Mouse (Mus musculus) urinary bladder, postnatal 25 days (tissue): ENCODE measurements at regions not wholly inside any gene's neighbourhood (a gene's known extent, or its start where the extent isn't known, plus 50 kb on each side); places are given as distances from the start of the nearest gene placed in this dataset.

Source experiments
- DNase-seq: peaks from one replicate; pipeline ENCODE4 v3.0.0; 2022; ENCODE audit warnings: low spot score

DNA sequence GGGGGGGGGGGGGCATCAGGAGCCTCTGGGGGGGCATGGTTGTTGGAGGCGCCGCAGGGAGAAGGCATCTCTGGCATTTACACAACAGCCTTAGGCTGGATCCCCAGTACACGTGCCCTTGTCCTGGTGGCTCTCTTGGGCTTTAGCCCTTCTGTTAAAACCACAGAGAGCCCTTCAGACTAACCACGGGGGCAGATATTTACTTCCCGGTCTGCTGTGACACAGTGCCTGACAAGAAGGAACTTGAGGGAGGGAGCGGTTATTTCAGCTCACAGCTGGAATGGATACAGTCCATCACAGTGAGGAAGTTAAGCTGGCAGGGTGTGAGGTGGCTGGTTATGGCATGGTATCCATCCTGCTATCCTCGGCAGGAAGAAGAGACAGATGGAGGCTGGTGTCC, 71.0 kb upstream of the Gm11733 start:
- no peak for DNase-seq

DNA sequence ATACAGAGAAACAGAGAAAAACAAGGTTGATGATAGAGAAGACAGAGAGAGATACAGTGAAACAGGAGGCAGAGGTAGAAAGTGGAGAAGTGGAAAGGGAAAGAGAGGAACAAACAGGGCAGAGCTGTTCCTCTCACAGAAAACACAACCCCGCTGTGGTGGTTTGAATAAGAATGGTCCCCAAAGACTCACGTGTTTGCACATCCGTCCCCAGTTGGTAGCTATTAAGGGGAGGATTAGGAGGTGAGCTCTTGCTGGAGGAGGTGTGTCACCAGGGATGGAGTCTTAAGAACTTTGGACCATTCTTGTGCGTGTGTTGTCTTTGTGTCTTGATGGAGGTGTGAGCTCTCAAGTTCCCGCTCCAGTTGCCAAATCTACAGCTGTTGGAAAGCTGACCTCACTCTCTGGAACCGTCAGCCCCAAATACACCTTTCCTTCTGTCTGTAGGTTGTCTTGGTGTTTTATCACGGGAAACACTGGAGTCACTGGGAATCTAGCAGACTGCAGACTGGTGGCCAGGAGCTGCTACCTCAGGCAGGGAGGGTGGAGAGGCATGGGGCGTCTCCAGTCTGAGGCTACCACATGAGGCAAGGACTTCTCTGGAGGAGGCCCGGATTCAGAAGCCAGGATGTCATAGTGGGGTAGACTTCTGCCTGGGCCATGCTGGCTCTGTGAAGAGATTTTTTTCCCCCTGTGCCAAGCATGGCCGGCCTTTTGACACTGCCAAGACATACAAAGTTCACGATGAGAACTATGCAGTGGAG, 70.0 kb upstream of the Gm11733 start:
- no peak for DNase-seq

DNA sequence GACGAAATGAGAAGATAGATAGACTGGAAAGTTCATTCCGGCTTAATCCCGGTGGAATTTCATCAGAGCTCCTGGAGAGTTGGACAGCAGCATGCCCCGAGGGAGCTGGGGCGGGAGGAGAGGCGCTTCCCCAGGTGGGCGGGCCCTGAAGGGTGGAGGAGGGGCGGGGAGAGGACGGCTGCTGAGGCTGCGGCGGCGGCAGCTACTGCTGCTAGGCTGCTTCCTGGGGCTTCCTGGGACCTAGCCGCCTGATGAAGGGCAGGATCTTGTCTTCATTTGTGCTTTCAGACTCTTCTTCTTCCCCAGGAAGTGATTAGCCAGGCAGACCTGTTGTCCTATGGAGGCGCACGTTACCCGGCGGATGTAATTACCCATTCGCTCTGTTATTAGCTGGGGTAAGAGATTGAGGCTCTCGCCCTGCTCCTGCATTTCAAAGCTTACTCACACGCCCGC, 69.3 kb upstream of the Gm11733 start:
- peak; percentile 55 for DNase-seq

DNA sequence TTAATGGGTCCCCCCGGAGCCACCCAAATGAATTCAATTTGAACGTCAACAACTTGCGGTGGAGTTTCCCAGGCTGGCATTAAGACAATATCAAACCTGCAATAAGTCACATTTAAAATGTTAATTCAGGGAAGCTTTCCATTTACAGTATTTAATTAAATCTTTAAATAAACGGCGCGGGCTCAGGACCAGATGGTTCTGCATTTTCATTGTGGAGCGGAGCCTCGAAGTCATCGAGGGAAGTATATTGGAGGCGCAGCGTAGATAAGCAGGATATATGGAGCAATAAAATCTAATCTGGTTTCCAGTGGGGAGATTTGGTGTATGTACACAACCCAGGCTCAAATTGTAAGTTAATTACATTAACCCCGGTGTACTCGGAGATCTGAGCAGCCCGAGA, 68.7 kb upstream of the Gm11733 start:
- no peak for DNase-seq

DNA sequence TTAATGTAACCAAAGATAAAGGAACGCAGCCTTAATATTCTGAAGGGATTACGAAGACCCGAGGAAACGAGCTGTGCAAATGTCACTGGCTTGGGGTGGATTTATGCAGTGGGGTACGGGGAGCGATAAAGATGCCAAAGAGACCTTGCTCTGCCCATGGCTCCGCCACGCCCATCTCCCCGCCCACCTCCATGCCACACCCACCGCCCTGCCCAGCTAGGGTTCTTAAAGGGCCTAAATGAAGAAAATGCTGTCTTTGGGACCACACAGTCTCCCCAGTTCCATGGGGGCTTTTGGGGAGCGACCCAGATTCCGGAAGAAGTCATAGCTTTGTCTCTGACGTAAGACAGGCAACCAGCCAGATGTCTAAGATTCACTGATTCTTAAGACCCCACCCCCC, 68.2 kb upstream of the Gm11733 start:
- DNase-seq: peak; percentile 18

DNA sequence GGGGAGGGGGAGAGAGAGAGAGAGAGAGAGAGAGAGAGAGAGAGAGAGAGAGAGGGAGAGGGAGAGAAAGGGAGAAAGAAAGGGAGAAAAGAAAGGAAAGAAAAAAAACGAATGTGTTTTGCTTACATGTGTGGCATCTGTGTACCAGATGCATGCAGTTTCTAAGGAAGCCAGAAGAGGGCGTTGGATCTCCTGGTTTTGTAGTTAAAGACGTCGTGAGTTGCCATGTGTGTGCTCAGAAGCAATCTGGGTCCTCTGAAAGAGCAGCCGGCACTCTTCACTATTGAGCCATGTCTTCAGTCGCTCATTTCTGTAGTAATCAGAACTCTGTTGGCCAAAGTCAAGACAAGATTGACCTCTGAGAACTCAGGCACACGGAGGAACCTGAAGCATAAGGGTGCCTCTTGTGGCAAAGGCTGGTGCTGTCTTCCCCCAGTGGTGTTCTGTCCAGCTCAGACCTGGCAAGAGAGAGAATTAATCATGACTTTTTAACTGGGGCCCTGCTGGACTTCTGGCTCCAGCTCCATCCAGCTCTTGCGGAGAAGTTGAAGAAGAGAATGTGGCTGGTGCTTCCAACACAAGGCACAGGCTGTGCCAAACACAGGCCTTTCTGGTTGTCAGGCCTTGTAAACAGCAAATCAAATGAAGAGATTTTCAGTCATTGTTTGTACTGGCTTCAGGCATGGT, 67.0 kb upstream of the Gm11733 start:
- no peak for DNase-seq

DNA sequence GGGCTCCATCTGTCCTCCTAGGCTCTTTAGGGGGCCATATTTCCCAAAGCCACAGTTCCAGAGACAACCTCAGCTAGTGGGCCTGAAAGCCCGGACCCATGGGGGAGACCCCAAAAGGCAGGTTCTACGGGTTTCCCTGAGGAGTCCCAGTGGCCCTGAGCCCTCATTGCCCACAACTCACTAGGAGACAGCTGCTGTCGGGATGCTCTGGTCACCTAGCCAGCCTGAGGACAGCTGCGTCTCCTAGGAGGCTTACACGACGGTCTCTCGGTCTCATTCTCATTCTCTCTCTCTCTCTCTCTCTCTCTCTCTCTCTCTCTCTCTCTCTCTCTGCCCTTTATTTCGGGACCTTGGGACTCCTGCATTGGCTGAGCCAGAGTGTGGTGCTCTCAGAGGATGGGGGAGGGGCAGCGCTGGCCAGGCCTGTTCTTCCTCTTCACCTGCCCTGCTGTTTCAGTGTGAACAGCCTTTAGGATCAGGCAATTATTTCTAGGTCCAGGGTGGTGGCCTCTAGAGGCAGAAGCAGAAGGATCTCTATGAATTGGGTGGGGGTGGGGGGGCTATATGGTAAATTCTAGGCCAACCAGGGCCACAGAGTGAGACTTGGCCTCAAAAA, 66.1 kb upstream of the Gm11733 start:
- no peak for DNase-seq

DNA sequence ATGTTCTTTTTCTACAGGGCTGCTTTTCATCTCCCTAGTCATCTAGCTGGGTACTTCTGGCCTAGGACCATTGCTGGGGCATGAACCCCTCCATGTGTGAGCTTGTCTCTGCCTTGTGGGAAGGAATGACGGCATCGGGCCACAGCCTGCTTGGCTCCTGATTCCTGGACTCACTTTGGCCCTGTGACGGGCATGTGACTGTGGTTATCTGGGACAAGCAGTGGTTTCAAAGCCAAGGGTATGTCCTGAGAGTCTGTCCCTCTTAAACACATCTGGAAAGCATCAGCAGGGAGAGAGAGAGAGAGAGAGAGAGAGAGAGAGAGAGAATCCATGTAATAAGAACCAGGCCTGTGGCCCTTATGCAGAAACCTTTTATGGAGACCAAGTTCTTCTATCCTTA, 65.2 kb upstream of the Gm11733 start:
- DNase-seq: no peak

DNA sequence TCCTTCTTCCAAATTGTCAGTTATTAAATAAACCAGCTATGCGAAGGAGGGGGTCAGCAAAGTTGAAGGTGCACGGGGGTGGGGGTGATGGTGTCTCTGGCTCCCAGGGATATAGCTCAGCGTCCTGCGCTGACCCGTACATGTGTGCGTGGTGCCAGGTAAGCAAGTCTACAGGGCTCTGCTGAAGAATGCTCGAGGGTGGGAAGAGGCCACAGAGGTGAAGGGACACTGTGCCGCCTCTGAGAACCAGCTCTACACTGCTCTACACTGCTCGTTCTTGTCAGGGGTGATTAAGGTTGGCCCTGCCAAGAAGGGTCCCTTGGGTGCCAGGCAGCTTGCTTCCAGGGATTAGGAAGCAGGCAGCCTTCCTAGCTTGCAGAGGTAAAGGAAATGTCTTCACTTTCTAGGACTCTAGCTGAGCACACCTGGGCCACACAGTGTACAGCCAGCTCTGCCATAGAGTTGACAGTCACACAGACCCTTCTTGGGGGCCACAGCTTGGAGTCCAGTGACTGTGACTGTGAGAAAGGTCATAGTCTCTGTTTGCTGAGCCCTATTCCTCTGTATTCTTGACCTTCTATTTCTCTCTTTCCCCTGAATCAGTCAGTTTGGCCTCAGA, 64.7 kb upstream of the Gm11733 start:
- no peak for DNase-seq

DNA sequence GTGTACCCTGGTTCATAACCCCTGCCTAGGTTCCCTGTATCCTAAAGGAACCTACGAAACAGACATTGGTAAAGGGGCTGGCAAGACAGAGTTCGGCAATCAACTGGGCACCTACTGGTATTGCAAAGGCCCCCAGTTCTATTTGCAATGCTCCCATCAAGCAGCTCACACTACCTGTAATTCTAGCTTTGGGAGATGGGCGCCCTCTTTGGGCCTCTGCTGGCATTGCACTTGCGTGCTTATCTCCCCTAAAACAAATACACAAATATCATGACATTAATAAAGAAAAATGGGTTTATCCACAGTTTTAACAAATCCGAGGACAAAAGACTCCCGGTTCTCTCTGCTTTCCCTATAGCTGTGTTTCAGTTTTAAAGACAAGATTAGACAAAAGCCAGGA, 61.5 kb upstream of the Gm11733 start:
- DNase-seq: no peak

DNA sequence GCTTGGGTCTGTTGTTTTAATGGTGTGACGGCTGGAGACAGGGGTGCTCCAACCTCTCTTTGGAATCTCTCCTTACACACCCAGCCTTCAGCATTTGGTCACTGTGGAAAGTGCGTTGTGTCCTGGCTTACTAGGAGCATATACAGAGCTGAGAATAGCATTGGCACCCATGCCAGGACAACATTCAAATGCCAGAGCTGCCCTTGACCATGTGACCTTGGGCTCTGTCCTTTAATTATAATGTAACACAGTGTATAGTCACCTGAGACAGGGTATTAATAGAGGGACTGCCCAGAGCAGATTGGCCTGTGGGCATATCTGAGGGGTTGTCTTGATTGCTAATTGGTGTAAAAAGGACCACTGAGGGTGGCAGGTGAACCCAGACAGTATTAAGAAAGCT, 60.7 kb upstream of the Gm11733 start:
- DNase-seq: no peak

DNA sequence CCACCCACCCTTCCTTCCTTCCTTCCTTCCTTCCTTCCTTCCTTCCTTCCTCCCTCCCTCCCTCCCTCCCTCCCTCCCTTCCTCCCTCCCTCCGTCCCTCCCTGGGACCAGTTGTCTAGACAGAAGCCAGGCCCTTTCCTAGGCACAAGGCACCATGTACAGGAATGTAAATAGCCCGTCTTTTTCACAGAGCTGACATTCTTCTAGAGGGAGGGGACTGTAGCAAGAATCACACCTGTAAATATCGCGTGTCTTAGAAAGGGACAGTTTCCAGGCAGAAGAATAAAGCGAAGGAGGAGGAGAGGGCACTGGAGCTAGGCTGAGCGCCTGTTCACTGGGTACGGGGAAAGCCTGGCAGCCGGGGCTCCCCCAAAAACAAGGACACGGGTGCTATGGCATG, 58.7 kb upstream of the Gm11733 start:
- DNase-seq: no peak

DNA sequence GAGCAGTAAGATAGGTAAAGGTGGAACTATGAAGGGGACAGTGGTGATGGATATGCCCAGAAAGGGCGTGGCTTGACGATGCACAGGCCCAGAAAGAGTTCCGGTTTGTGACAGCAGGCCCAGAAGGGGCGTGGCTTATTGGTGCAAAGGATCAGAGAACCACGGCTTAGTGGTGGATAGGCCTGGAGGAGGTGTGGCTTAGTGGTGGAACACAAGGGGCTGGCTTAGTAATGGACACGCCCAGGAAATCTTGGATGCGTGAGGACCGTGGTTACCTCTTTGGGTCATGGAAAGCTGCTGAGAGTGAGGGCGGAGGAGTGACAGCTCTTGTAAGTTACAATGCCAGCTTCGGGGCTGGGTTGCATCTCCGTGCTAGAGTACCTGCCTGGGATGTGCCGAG, 58.2 kb upstream of the Gm11733 start:
- DNase-seq: no peak

DNA sequence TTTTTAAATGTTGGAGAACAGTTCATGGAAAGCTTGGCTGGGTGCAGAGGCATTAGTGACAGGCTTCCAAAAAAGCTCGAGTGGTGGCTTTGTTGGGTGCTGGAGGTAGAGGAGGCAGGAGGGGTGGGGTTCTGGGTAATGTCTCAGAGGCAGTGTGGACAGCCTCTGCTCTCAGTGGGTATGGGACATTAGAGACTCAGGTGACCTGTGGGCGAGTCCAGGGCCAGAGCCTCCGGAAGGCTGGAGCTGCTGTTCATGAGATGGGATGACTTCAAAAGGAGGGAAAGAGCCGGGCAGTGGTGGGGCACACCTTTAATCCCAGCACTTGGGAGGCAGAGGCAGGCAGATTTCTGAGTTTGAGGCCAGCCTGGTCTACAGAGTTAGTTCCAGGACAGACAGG, 57.5 kb upstream of the Gm11733 start:
- DNase-seq: no peak

DNA sequence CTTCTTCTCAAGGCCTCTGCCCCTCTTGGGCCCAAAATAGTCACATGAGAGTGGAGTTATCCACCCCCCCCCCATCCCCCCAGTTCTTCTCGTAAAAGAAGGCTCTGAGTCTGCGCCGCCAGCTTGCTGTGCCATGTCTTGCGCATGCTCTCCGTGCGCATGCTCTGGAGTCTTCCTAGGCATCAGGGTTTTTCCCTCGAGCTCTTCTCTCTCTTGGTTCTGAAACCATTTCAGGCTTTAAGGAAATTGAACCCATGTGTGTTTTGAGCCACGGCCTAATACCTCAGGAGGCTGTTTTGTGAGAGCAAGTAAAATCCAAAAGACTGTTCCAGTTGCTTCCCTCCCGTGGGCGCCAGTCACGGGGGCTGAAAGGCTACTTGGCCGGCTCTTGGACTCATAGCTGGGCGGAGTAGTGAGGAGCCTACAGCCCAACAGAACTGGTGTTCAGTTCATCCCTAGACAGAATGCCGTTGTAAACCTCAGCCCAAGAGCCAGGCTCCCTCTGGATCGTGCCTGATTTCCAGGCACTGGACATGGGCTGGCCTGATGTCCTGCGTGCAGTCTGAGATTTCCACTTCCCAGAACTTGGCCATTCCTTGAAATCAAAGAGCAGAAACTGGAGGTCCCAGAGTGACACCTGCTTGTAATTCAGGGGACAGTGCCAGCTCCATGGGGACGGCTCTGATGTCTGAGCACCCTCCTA, 56.2 kb upstream of the Gm11733 start:
- DNase-seq: no peak

DNA sequence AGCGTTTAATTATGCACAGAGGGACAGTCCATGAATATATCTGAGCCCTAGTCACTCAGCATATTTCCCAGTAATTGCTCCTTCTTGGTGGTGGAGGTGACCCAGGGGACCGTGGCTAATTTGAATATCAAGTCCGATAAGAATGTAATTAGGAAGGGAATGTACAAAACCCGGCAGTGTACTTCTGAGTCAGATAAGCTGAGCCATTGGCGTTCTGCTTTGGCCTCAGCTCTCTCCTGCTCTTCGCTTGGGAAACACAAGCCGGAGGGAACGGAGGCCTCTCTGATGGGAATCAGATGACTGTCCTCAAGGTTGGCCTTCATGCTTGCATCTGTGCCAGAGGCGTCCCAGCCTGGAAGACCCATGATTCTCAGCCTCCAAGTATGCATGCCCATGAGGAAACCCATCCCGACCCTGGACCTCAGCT, 54.8 kb upstream of the Gm11733 start:
- no peak for DNase-seq

DNA sequence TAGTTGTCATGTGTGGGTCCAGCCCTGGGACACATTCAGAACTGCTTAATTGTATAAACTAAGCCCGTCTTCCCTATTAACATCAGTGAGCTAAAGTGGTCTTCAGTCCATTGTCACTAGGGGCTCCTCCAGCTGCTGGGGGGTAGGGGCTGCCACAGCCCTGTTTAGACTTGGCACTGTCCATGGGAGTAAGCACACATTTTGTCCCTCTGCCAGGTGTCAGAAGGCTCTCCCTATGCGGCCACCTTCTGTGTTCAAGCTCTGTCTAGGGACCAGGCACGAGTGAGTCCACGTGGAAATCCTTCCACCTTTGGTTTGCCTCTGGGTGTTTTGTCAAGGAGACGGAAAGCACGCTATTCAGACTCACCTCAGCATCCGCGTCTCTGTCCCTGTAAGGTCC, 54.3 kb upstream of the Gm11733 start:
- DNase-seq: no peak

DNA sequence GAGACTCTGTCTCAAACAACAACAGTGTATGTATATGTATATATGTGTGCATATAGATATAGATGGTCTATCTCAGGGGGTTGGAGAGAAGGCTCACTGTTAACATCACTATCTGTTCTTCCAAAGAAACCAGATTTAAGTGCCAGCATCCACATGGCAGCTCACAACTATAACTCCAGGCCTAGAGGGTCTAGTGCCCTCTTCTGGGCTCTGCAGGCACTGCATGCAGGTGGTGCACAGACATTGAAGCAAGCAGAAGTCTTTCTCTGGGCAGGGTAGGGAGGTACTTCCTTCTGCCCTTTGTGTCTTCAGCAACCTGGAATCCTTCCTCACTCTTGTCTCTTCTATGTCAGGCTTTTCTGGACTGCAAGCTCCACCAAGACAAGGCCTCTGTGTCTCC, 50.1 kb upstream of the Gm11733 start:
- no peak for DNase-seq
